Mouse (Mus musculus): Measurements from ENCODE around the gene Otof. TPM values are rescaled to one million over a fixed set of nuclear protein-coding genes. Genes with fewer than 3 reads are reported as not detected.

Otof gene
- polyA plus RNA-seq, 1 experiment from 2014 or later, result 0.92 TPM

Other genes starting within 250 kb of the Otof start
- gene Selenoi, start 229.4 kb downstream of the Otof start, polyA plus RNA-seq (2015; fragmentation: Nextera tagmentation; extraction: Ambion mirVana), result 23.8 and 27.0 TPM in 2 replicates
- gene Drc1, start 180.5 kb downstream of the Otof start, polyA plus RNA-seq (2015; fragmentation: Nextera tagmentation; extraction: Ambion mirVana), result 2.6 and 2.7 TPM in 2 replicates
- gene 1700001C02Rik, start 4.1 kb upstream of the Otof start, polyA plus RNA-seq (2015; fragmentation: Nextera tagmentation; extraction: Ambion mirVana), result not detected in 2 replicates
- not detected in 2 replicates for gene Cib4, start 83.9 kb upstream of the Otof start, polyA plus RNA-seq (2015; fragmentation: Nextera tagmentation; extraction: Ambion mirVana)
- gene Kcnk3, start 126.2 kb upstream of the Otof start, polyA plus RNA-seq (2015; fragmentation: Nextera tagmentation; extraction: Ambion mirVana), result 5.0 and 6.1 TPM in 2 replicates
- 26.5 and 28.0 TPM in 2 replicates for gene Slc35f6, start 186.0 kb upstream of the Otof start, polyA plus RNA-seq (2015; fragmentation: Nextera tagmentation; extraction: Ambion mirVana)
- 60.2 and 69.1 TPM in 2 replicates for gene Cenpa, start 204.8 kb upstream of the Otof start, polyA plus RNA-seq (2015; fragmentation: Nextera tagmentation; extraction: Ambion mirVana)
- gene Dpysl5, start 249.6 kb upstream of the Otof start, polyA plus RNA-seq (2015; fragmentation: Nextera tagmentation; extraction: Ambion mirVana), result 176 and 184 TPM in 2 replicates

All from neural tube, embryonic 13.5 days (tissue).